Mouse (Mus musculus) erythroblast, embryonic 14.5 days (primary cell): Measurements from ENCODE around the gene Sugp2.

Experiments used
- GATA1 ChIP-seq: IDR thresholded peaks from 2 replicates; pipeline ENCODE4 v1.6.1; 2012; ENCODE audit warnings: low read length, inconsistent platforms, mixed read lengths
- TAL1 ChIP-seq: IDR thresholded peaks from 3 replicates; pipeline ENCODE4 v1.6.1; 2012; ENCODE audit warnings: low read length, inconsistent platforms, mixed read lengths

DNA sequence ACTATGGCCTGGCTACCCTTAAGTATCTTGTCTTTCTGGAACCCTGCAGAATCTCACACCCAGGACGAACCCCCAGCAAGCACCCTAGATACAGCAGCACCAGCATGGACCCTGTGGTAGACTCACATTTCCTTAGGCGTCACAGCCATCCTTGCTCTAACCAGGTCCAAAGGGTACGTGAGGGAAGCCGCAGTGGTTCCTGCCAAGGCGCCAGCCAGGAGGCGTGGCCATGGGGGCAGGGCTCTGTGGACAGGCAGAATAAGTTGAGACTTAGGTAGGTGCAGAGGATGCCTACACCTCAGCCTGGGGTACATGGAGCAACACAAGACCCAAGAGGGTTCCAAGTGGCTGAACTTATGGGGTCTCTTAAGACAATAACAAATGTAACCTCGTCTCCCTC, 45.3 kb upstream of the Sugp2 start:
- TF ChIP-seq TAL1 (no peak), GATA1 (no peak)
